Mouse (Mus musculus): ENCODE data around the gene 2010300C02Rik. TPM values are rescaled to one million over a fixed set of nuclear protein-coding genes. Genes with fewer than 3 reads are reported as not detected.
"Not testable (repeated sequence)": the region's sequence is repeated elsewhere in the genome, so short reads cannot be mapped to it uniquely, and the experiment has no call there.

Gene 2010300C02Rik
- polyA plus RNA-seq, 1 experiment from 2014 or later, result 1.7 TPM

- no peak overlapping the region for H3K27ac ChIP-seq (ENCODE audit: low read depth, low read length)
- DNase-seq (ENCODE audit: low spot score) (no peak), ATAC-seq (no peak)
- no peak overlapping the region for H3K4me3 ChIP-seq (ENCODE audit: low read depth, low read length)
- H3K4me2 ChIP-seq (ENCODE audit: low read length), result no peak overlapping the region
- no peak overlapping the region for H3K9ac ChIP-seq (ENCODE audit: low read length)
- no peaks in the 10 kb centered on the region for H3K9me3 ChIP-seq (replicated peaks; ENCODE audit: control insufficient read depth, low read length)
- H3K27me3 ChIP-seq (replicated peaks; ENCODE audit: control insufficient read depth, insufficient read depth, low read length), result no peaks in the 10 kb centered on the region
- H3K36me3 ChIP-seq (ENCODE audit: control insufficient read depth, insufficient read depth, low read length), result no peaks in the 10 kb centered on the region
- WGBS, result 82% methylated on average over 9 of the region's 9 CpGs
- no peaks in the 10 kb centered on the region for H3K4me1 ChIP-seq (ENCODE audit: control insufficient read depth, insufficient read depth, low read length)
Measured at GRCm38 (mm10) chr1:37600640-37601175, 119.2 kb downstream of the 2010300C02Rik start.

GRCm38 (mm10) chr1:37598986-37599385, 120.9 kb downstream of the 2010300C02Rik start:
- no peaks in the 10 kb centered on the region for H3K4me1 ChIP-seq (ENCODE audit: control insufficient read depth, insufficient read depth, low read length)
- ATAC-seq (no peak), DNase-seq (ENCODE audit: low spot score) (no peak)
- H3K4me3 ChIP-seq (ENCODE audit: low read depth, low read length), result no peak overlapping the region
- H3K36me3 ChIP-seq (ENCODE audit: control insufficient read depth, insufficient read depth, low read length), result no peaks in the 10 kb centered on the region
- H3K27me3 ChIP-seq (replicated peaks; ENCODE audit: control insufficient read depth, insufficient read depth, low read length), result no peaks in the 10 kb centered on the region
- WGBS, result 79% methylated on average over 5 of the region's 5 CpGs
- H3K27ac ChIP-seq (ENCODE audit: low read depth, low read length), result no peak overlapping the region
- no peak overlapping the region for H3K4me2 ChIP-seq (ENCODE audit: low read length)
- H3K9ac ChIP-seq (ENCODE audit: low read length), result no peak overlapping the region
- H3K9me3 ChIP-seq (replicated peaks; ENCODE audit: control insufficient read depth, low read length), result no peaks in the 10 kb centered on the region

GRCm38 (mm10) chr1:37594812-37595211, 125.1 kb downstream of the 2010300C02Rik start:
- 94% methylated on average over 3 of the region's 3 CpGs for WGBS
- not testable (repeated sequence) for H3K4me3 ChIP-seq (ENCODE audit: low read depth, low read length); H3K9ac ChIP-seq (ENCODE audit: low read length); ATAC-seq; H3K36me3 ChIP-seq (ENCODE audit: control insufficient read depth, insufficient read depth, low read length); H3K4me1 ChIP-seq (ENCODE audit: control insufficient read depth, insufficient read depth, low read length); DNase-seq (ENCODE audit: low spot score); H3K9me3 ChIP-seq (replicated peaks; ENCODE audit: control insufficient read depth, low read length); H3K27me3 ChIP-seq (replicated peaks; ENCODE audit: control insufficient read depth, insufficient read depth, low read length); H3K4me2 ChIP-seq (ENCODE audit: low read length); H3K27ac ChIP-seq (ENCODE audit: low read depth, low read length)

GRCm38 (mm10) chr1:37585809-37586480, 133.9 kb downstream of the 2010300C02Rik start:
- ATAC-seq (no peak), DNase-seq (ENCODE audit: low spot score) (no peak)
- H3K4me3 ChIP-seq (ENCODE audit: low read depth, low read length), result no peak overlapping the region
- H3K9ac ChIP-seq (ENCODE audit: low read length), result no peak overlapping the region
- H3K4me2 ChIP-seq (ENCODE audit: low read length), result no peak overlapping the region
- H3K27ac ChIP-seq (ENCODE audit: low read depth, low read length), result no peak overlapping the region
- H3K4me1 ChIP-seq (ENCODE audit: control insufficient read depth, insufficient read depth, low read length), result no peaks in the 10 kb centered on the region
- H3K27me3 ChIP-seq (replicated peaks; ENCODE audit: control insufficient read depth, insufficient read depth, low read length), result no peaks in the 10 kb centered on the region
- H3K9me3 ChIP-seq (replicated peaks; ENCODE audit: control insufficient read depth, low read length), result no peaks in the 10 kb centered on the region
- WGBS, result 86% methylated on average over 13 of the region's 13 CpGs
- H3K36me3 ChIP-seq (ENCODE audit: control insufficient read depth, insufficient read depth, low read length), result no peaks in the 10 kb centered on the region

- Histone ChIP-seq H3K4me2 (ENCODE audit: low read length) (no peak overlapping the region), H3K9me3 (replicated peaks; ENCODE audit: control insufficient read depth, low read length) (no peaks in the 10 kb centered on the region), H3K4me1 (ENCODE audit: control insufficient read depth, insufficient read depth, low read length) (no peaks in the 10 kb centered on the region), H3K9ac (ENCODE audit: low read length) (no peak overlapping the region), H3K27ac (ENCODE audit: low read depth, low read length) (no peak overlapping the region), H3K36me3 (ENCODE audit: control insufficient read depth, insufficient read depth, low read length) (no peaks in the 10 kb centered on the region), H3K27me3 (replicated peaks; ENCODE audit: control insufficient read depth, insufficient read depth, low read length) (no peaks in the 10 kb centered on the region), H3K4me3 (ENCODE audit: low read depth, low read length) (no peak overlapping the region)
- no peak for ATAC-seq
- 74% methylated on average over 9 of the region's 9 CpGs for WGBS
- no peak for DNase-seq (ENCODE audit: low spot score)
Measured at GRCm38 (mm10) chr1:37583795-37584464, 136.0 kb downstream of the 2010300C02Rik start.

GRCm38 (mm10) chr1:37583167-37583566, 136.7 kb downstream of the 2010300C02Rik start:
- no peaks in the 10 kb centered on the region for H3K36me3 ChIP-seq (ENCODE audit: control insufficient read depth, insufficient read depth, low read length)
- H3K9me3 ChIP-seq (replicated peaks; ENCODE audit: control insufficient read depth, low read length), result no peaks in the 10 kb centered on the region
- H3K27ac ChIP-seq (ENCODE audit: low read depth, low read length), result no peak overlapping the region
- no peak for DNase-seq (ENCODE audit: low spot score)
- H3K4me3 ChIP-seq (ENCODE audit: low read depth, low read length), result no peak overlapping the region
- no peak for ATAC-seq
- no peak overlapping the region for H3K4me2 ChIP-seq (ENCODE audit: low read length)
- no peaks in the 10 kb centered on the region for H3K4me1 ChIP-seq (ENCODE audit: control insufficient read depth, insufficient read depth, low read length)
- no peaks in the 10 kb centered on the region for H3K27me3 ChIP-seq (replicated peaks; ENCODE audit: control insufficient read depth, insufficient read depth, low read length)
- no peak overlapping the region for H3K9ac ChIP-seq (ENCODE audit: low read length)
- WGBS, result 89% methylated on average over 8 of the region's 8 CpGs

GRCm38 (mm10) chr1:37579686-37580085, 140.2 kb downstream of the 2010300C02Rik start:
- no peaks in the 10 kb centered on the region for H3K27me3 ChIP-seq (replicated peaks; ENCODE audit: control insufficient read depth, insufficient read depth, low read length)
- H3K27ac ChIP-seq (ENCODE audit: low read depth, low read length), result no peak overlapping the region
- H3K36me3 ChIP-seq (ENCODE audit: control insufficient read depth, insufficient read depth, low read length), result no peaks in the 10 kb centered on the region
- no peaks in the 10 kb centered on the region for H3K4me1 ChIP-seq (ENCODE audit: control insufficient read depth, insufficient read depth, low read length)
- no peak overlapping the region for H3K4me3 ChIP-seq (ENCODE audit: low read depth, low read length)
- 92% methylated on average over 13 of the region's 13 CpGs for WGBS
- H3K4me2 ChIP-seq (ENCODE audit: low read length), result no peak overlapping the region
- ATAC-seq, result no peak
- no peak for DNase-seq (ENCODE audit: low spot score)
- H3K9ac ChIP-seq (ENCODE audit: low read length), result no peak overlapping the region
- H3K9me3 ChIP-seq (replicated peaks; ENCODE audit: control insufficient read depth, low read length), result no peaks in the 10 kb centered on the region

GRCm38 (mm10) chr1:37572528-37573272, 147.2 kb downstream of the 2010300C02Rik start:
- no peaks in the 10 kb centered on the region for H3K36me3 ChIP-seq (ENCODE audit: control insufficient read depth, insufficient read depth, low read length)
- H3K27ac ChIP-seq (ENCODE audit: low read depth, low read length), result no peak overlapping the region
- no peaks in the 10 kb centered on the region for H3K27me3 ChIP-seq (replicated peaks; ENCODE audit: control insufficient read depth, insufficient read depth, low read length)
- H3K9ac ChIP-seq (ENCODE audit: low read length), result no peak overlapping the region
- no peak overlapping the region for H3K4me3 ChIP-seq (ENCODE audit: low read depth, low read length)
- DNase-seq (ENCODE audit: low spot score), result no peak
- no peak overlapping the region for H3K4me2 ChIP-seq (ENCODE audit: low read length)
- 87% methylated on average over 10 of the region's 10 CpGs for WGBS
- no peak for ATAC-seq
- H3K9me3 ChIP-seq (replicated peaks; ENCODE audit: control insufficient read depth, low read length), result no peaks in the 10 kb centered on the region
- H3K4me1 ChIP-seq (ENCODE audit: control insufficient read depth, insufficient read depth, low read length), result no peaks in the 10 kb centered on the region

All from forebrain, embryonic 14.5 days (tissue).